Mouse (Mus musculus): ENCODE measurements around the gene Tfrc. TPM values are rescaled to one million over a fixed set of nuclear protein-coding genes. Genes with fewer than 3 reads are reported as not detected.

Gene Tfrc
- polyA plus RNA-seq, 2 experiments, result 235 to 388 TPM

- Histone ChIP-seq H3K36me3 (replicated peaks; ENCODE audit: control insufficient read depth, insufficient read depth, low read depth) (peaks cover 9% of the 10 kb centered on the region), H3K27ac (no peak overlapping the region)
- no peak for ATAC-seq (ENCODE audit: insufficient read depth)
These were observed 72.1 kb downstream of the Tfrc start for GRCm38 (mm10) chr16:32680806-32681205.

GRCm38 (mm10) chr16:32682194-32682593 is 73.5 kb downstream of the Tfrc start:
- TF ChIP-seq CTCF (IDR thresholded peaks at IDR 0.05; ENCODE audit: low read depth) (peak; percentile 85), EP300 (IDR thresholded peaks at IDR 0.05; ENCODE audit: low read depth) (no peak)
- no peak overlapping the region for H3K4me2 ChIP-seq (ENCODE audit: low read depth)
- H3K27ac ChIP-seq, result no peak overlapping the region
- H3K36me3 ChIP-seq (replicated peaks; ENCODE audit: control insufficient read depth, insufficient read depth, low read depth), result peaks cover 6% of the 10 kb centered on the region
- peaks cover 0 to 3% of the 10 kb centered on the region in 2 experiments; a peak in 1 of 4 replicates for H3K4me1 ChIP-seq (replicated peaks; ENCODE audit: control insufficient read depth in 2 of 2, insufficient read depth in 2 of 2, low read length in 1 of 2)
- H3K9ac ChIP-seq (replicated peaks), result no peak overlapping the region
- no peak overlapping the region for H3K4me3 ChIP-seq (ENCODE audit: insufficient read depth in 1 of 2, low read depth in 2 of 2, low read length in 2 of 2)
- ATAC-seq (ENCODE audit: insufficient read depth) (peak; percentile 36; the same call in 1 of the 2 replicates), DNase-seq (ENCODE audit: low read depth in 3 of 3, low spot score in 3 of 3) (peak; percentile 60 to 73 (median 61))
- WGBS (ENCODE audit: insufficient replicate concordance), result 23% methylated on average over 5 of the region's 5 CpGs
- no peaks in the 10 kb centered on the region for H3K27me3 ChIP-seq (ENCODE audit: control insufficient read depth, insufficient read depth, low read length)
- no peaks in the 10 kb centered on the region for H3K9me3 ChIP-seq (ENCODE audit: control insufficient read depth, low read length)

More at GRCm38 (mm10) chr16:32680806-32681205, 72.1 kb downstream of the Tfrc start:
- H3K9ac ChIP-seq (replicated peaks), result no peak overlapping the region
- no peak overlapping the region for H3K4me3 ChIP-seq (ENCODE audit: insufficient read depth in 1 of 2, low read depth in 2 of 2, low read length in 2 of 2)
- no peaks in the 10 kb centered on the region for H3K9me3 ChIP-seq (ENCODE audit: control insufficient read depth, low read length)
- TF ChIP-seq EP300 (IDR thresholded peaks at IDR 0.05; ENCODE audit: low read depth), result no peak
- no peak for TF ChIP-seq CTCF (IDR thresholded peaks at IDR 0.05; ENCODE audit: low read depth)
- H3K27me3 ChIP-seq (ENCODE audit: control insufficient read depth, insufficient read depth, low read length), result no peaks in the 10 kb centered on the region
- H3K4me1 ChIP-seq (replicated peaks; ENCODE audit: control insufficient read depth in 2 of 2, insufficient read depth in 2 of 2, low read length in 1 of 2), result peaks cover 0 to 3% of the 10 kb centered on the region in 2 experiments; a peak in 1 of 4 replicates
- 82% methylated on average over 6 of the region's 6 CpGs for whole genome bisulfite sequencing (ENCODE audit: insufficient replicate concordance)
- H3K4me2 ChIP-seq (ENCODE audit: low read depth), result no peak overlapping the region
- DNase-seq (ENCODE audit: low read depth in 3 of 3, low spot score in 3 of 3), result no peak

Other genes with a start within 250 kb of the Tfrc start
- 0.04 TPM in 1 of 2 replicates, not detected in the other for gene Tm4sf19, start 208.4 kb upstream of the Tfrc start, polyA plus RNA-seq (2012; rRNA removed)
- not detected in 2 replicates for gene Tm4sf19, start 208.4 kb upstream of the Tfrc start, polyA plus RNA-seq (2014; fragmentation: Nextera tagmentation; extraction: Ambion mirVana)
- 2.1 and 3.1 TPM in 2 replicates for gene Tctex1d2, start 189.2 kb upstream of the Tfrc start, polyA plus RNA-seq (2012; rRNA removed)
- gene Tctex1d2, start 189.2 kb upstream of the Tfrc start, polyA plus RNA-seq (2014; fragmentation: Nextera tagmentation; extraction: Ambion mirVana), result 6.4 and 7.2 TPM in 2 replicates
- gene Pcyt1a, start 178.0 kb upstream of the Tfrc start, polyA plus RNA-seq (2012; rRNA removed), result 12.8 and 16.3 TPM in 2 replicates
- 40.3 and 41.6 TPM in 2 replicates for gene Pcyt1a, start 178.0 kb upstream of the Tfrc start, polyA plus RNA-seq (2014; fragmentation: Nextera tagmentation; extraction: Ambion mirVana)
- gene Slc51a, start 121.0 kb upstream of the Tfrc start, polyA plus RNA-seq (2012; rRNA removed), result 0.16 and 0.25 TPM in 2 replicates
- 1.1 and 1.2 TPM in 2 replicates for gene Slc51a, start 121.0 kb upstream of the Tfrc start, polyA plus RNA-seq (2014; fragmentation: Nextera tagmentation; extraction: Ambion mirVana)
- not detected in 2 replicates for gene Zdhhc19, start 112.7 kb upstream of the Tfrc start, polyA plus RNA-seq (2012; rRNA removed)
- not detected in 2 replicates for gene Zdhhc19, start 112.7 kb upstream of the Tfrc start, polyA plus RNA-seq (2014; fragmentation: Nextera tagmentation; extraction: Ambion mirVana)
- gene Tnk2, start 35.0 kb downstream of the Tfrc start, polyA plus RNA-seq (2012; rRNA removed), result 15.3 and 19.4 TPM in 2 replicates
- 3.8 and 4.6 TPM in 2 replicates for gene Tnk2, start 35.0 kb downstream of the Tfrc start, polyA plus RNA-seq (2014; fragmentation: Nextera tagmentation; extraction: Ambion mirVana)
- 0.63 and 0.71 TPM in 2 replicates for gene Muc4, start 127.0 kb downstream of the Tfrc start, polyA plus RNA-seq (2012; rRNA removed)
- 0.76 and 0.79 TPM in 2 replicates for gene Muc4, start 127.0 kb downstream of the Tfrc start, polyA plus RNA-seq (2014; fragmentation: Nextera tagmentation; extraction: Ambion mirVana)
- 0.08 TPM in 1 of 2 replicates, not detected in the other for gene Muc20, start 188.5 kb downstream of the Tfrc start, polyA plus RNA-seq (2012; rRNA removed)
- gene Muc20, start 188.5 kb downstream of the Tfrc start, polyA plus RNA-seq (2014; fragmentation: Nextera tagmentation; extraction: Ambion mirVana), result 0.17 TPM in 1 of 2 replicates, not detected in the other
- gene Smbd1, start 201.6 kb downstream of the Tfrc start, polyA plus RNA-seq (2012; rRNA removed), result 0.07 TPM in 1 of 2 replicates, not detected in the other
- not detected in 2 replicates for gene Smbd1, start 201.6 kb downstream of the Tfrc start, polyA plus RNA-seq (2014; fragmentation: Nextera tagmentation; extraction: Ambion mirVana)

Data from liver, embryonic 14.5 days (tissue).